Comparison of ENCODE assay signal across 24 mouse cellular contexts in the genomic region with DNA sequence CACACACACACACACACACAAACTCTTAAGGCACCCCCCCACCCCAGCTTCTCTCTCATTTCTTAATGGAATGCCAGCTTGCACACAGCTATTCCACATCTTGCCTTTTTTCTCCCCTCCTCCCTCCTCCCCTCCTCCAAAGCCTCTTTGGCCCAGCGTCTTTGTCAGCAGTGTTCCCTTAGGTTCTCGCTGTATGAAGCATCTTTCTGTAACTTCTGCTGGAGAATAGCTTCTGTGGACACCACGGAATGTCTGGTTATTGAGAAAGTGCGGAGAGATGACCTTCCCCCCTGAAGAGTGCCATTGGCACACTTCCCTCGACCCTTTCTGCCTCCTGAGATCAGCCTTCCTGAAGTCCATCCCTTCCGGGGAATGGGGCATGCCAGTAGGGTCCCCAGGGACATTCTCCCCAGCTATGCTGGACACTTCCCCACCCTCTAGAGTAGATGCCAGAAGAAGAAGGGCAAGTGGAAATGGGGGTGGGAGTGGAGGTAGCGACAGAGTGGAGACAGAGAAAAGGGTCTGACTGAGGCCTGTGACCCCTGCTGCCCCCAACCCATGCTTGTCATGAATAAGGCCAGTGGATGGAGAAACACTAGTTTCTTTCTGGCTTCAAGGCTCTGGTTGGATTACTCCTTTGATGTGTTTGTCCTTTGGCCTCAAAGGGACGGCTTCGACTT. TPM values are rescaled to one million over a fixed set of nuclear protein-coding genes. Genes with fewer than 3 reads are reported as not detected.
DNase-seq lines count a peak whose midpoint lies in the region; ATAC-seq and TF ChIP-seq lines count a peak whose summit lies in the region.
"Had no signal": no experiment of that assay in that cellular context is flagged by ENCODE, and none has a peak within 500 bp of the region (broad histone marks: within the 10 kb centered on the region; RNA-seq: fewer than 3 reads in every experiment).

No protein-coding gene starts in this region.

- WGBS in hindbrain, embryonic 10.5 days = 55% methylated on average over 9 of the region's 9 CpGs
- 57% methylated on average over 9 of the region's 9 CpGs for WGBS in hindbrain, postnatal 0 days

- DNase-seq in adrenal gland, postnatal 14 days = peak; percentile 76
- no peak for DNase-seq in adrenal gland, adult 8-10 months
- DNase-seq in hindbrain, embryonic 10.5 days (ENCODE audit: low spot score) = no peak
- no peak for DNase-seq in hindbrain, postnatal 0 days (ENCODE audit: low spot score)
- DNase-seq in 3134 (ENCODE audit: extremely low read depth, insufficient read length, low spot score) = peak; percentile 45
- DNase-seq in left cerebral cortex, postnatal 4 days = no peak
- no peak for DNase-seq in neural tube, embryonic 10.5 days (ENCODE audit: extremely low spot score, low spot score)
- DNase-seq: B cell, adult 2 months; cerebellum, adult 11-12 months; cerebellum, postnatal 25 days; forebrain, postnatal 0 days; kidney, adult 11 months; kidney, postnatal 10 days; right cerebral cortex, postnatal 4 days had no signal

- intact Hi-C loops in left cerebral cortex, postnatal 4 days (cut with DNase I) = no loop called here

- TF ChIP-seq POLR2A in embryonic fibroblast, embryonic 13.5 days (IDR thresholded peaks at IDR 0.05; ENCODE audit: low read depth, low read length) = no peak

- no peaks in the 10 kb centered on the region for H3K36me3 ChIP-seq in hindbrain, embryonic 10.5 days
- no peaks in the 10 kb centered on the region for H3K36me3 ChIP-seq in hindbrain, postnatal 0 days (ENCODE audit: insufficient read depth, low read length)
- H3K36me3 ChIP-seq: heart, embryonic 13.5 days; hindbrain, embryonic 12.5 days; limb, embryonic 12.5 days; midbrain, embryonic 12.5 days had no signal

- no peak overlapping the region for H3K9ac ChIP-seq in hindbrain, postnatal 0 days (replicated peaks; ENCODE audit: low read length)
- H3K9ac ChIP-seq: forebrain, postnatal 0 days; heart, embryonic 13.5 days; hindbrain, embryonic 12.5 days; limb, embryonic 12.5 days; liver, embryonic 14.5 days; midbrain, embryonic 12.5 days had no signal

- no peak overlapping the region for H3K4me3 ChIP-seq in hindbrain, embryonic 10.5 days
- H3K4me3 ChIP-seq in hindbrain, postnatal 0 days (ENCODE audit: low read length) = no peak overlapping the region
- no peak overlapping the region for H3K4me3 ChIP-seq in embryonic fibroblast, embryonic 13.5 days (ENCODE audit: insufficient read depth, low read length)
- H3K4me3 ChIP-seq: erythroblast, embryonic 14.5 days; heart, embryonic 13.5 days; hindbrain, embryonic 12.5 days; limb, embryonic 12.5 days; midbrain, embryonic 12.5 days; myocyte had no signal

- TF ChIP-seq CTCF in hindbrain, postnatal 0 days (IDR thresholded peaks at IDR 0.05; ENCODE audit: low read depth) = no peak
- TF ChIP-seq CTCF in embryonic fibroblast, embryonic 13.5 days (IDR thresholded peaks at IDR 0.05; ENCODE audit: borderline replicate concordance, insufficient read depth, low read length) = no peak

- no peaks in the 10 kb centered on the region for H3K27me3 ChIP-seq in hindbrain, embryonic 10.5 days (ENCODE audit: insufficient read depth, poor library complexity, severe bottlenecking)
- no peaks in the 10 kb centered on the region for H3K27me3 ChIP-seq in hindbrain, postnatal 0 days (ENCODE audit: insufficient read depth, low read length)
- H3K27me3 ChIP-seq: heart, embryonic 13.5 days; hindbrain, embryonic 12.5 days; limb, embryonic 12.5 days; midbrain, embryonic 12.5 days; Patski had no signal

- peak overlapping the region; percentile 19; the same call in 1 of the 2 replicates for H3K27ac ChIP-seq in hindbrain, embryonic 10.5 days
- no peak overlapping the region for H3K27ac ChIP-seq in hindbrain, postnatal 0 days
- H3K27ac ChIP-seq in embryonic fibroblast, embryonic 13.5 days (ENCODE audit: insufficient read depth, low read length) = peak overlapping the region; percentile 83
- H3K27ac ChIP-seq: heart, embryonic 13.5 days; hindbrain, embryonic 12.5 days; limb, embryonic 12.5 days; liver, embryonic 14.5 days; midbrain, embryonic 12.5 days had no signal

- H3K9me3 ChIP-seq in hindbrain, embryonic 10.5 days = no peaks in the 10 kb centered on the region
- no peaks in the 10 kb centered on the region for H3K9me3 ChIP-seq in hindbrain, postnatal 0 days (ENCODE audit: low read length)
- H3K9me3 ChIP-seq: heart, embryonic 13.5 days; hindbrain, embryonic 12.5 days; limb, embryonic 12.5 days; midbrain, embryonic 12.5 days had no signal

- H3K4me2 ChIP-seq in hindbrain, postnatal 0 days (ENCODE audit: low read depth, low read length) = no peak overlapping the region
- H3K4me2 ChIP-seq: heart, embryonic 13.5 days; hindbrain, embryonic 12.5 days; limb, embryonic 12.5 days; midbrain, embryonic 12.5 days had no signal

- peaks cover 25% of the 10 kb centered on the region for H3K4me1 ChIP-seq in hindbrain, embryonic 10.5 days (replicated peaks)
- H3K4me1 ChIP-seq in hindbrain, postnatal 0 days (ENCODE audit: insufficient read depth, low read length) = no peaks in the 10 kb centered on the region
- peaks cover 12% of the 10 kb centered on the region for H3K4me1 ChIP-seq in embryonic fibroblast, embryonic 13.5 days (ENCODE audit: control insufficient read depth, insufficient read depth, low read length)

- ATAC-seq in hindbrain, postnatal 0 days = no peak
- ATAC-seq: activated CD4-positive, CD25-positive, alpha-beta regulatory T cell, adult 4 months; forebrain, postnatal 0 days; Patski had no signal

RNA-seq across cellular contexts. Expression of gene Amotl2, which starts 39.3 kb away (rescaled TPM):
- total RNA-seq in adrenal gland, postnatal 14 days (2021) = 160 and 219 TPM in 2 replicates
- 100 to 1,000 TPM in 2 of 4 experiments, 10 to 100 TPM in 2; 77.4 to 388 (median 110) TPM for total RNA-seq in adrenal gland, adult 8-10 months (2022)
- polyA plus RNA-seq in hindbrain, embryonic 10.5 days (2016; fragmentation: Nextera tagmentation; extraction: Ambion mirVana) = 67.6 and 70.1 TPM in 2 replicates
- 116 and 162 TPM in 2 replicates for total RNA-seq in hindbrain, postnatal 0 days (2014; rRNA removed)
- 27.3 and 31.0 TPM in 2 replicates for polyA plus RNA-seq in hindbrain, postnatal 0 days (2015; fragmentation: Nextera tagmentation; extraction: Ambion mirVana)
- polyA plus RNA-seq in embryonic fibroblast, embryonic 13.5 days (2011; ENCODE audit: insufficient read length, low read depth, missing spikeins) = 135 and 188 TPM in 2 replicates
- total RNA-seq in left cerebral cortex, postnatal 4 days (2021) = 10 to 100 TPM; 42.3 to 45.5 TPM
- polyA plus RNA-seq: activated CD4-positive, CD25-positive, alpha-beta regulatory T cell, adult 4 months had no signal

Comparison
In these comparisons a context has a peak if more than half of its experiments do, and no peak if none do; other contexts are left out.
1. DNase-seq: peak in adrenal gland, postnatal 14 days (single experiment) and 3134 (single experiment); none in adrenal gland, adult 8-10 months (single experiment), hindbrain, embryonic 10.5 days (single experiment), hindbrain, postnatal 0 days (single experiment), left cerebral cortex, postnatal 4 days (single experiment) and neural tube, embryonic 10.5 days (single experiment).